Mouse (Mus musculus): ENCODE results near the gene Peli2.

- TF ChIP-seq CTCF (IDR thresholded peaks at IDR 0.05; ENCODE audit: control insufficient read depth, insufficient read depth, low read length) (no peak), POLR2A (IDR thresholded peaks at IDR 0.05; ENCODE audit: borderline replicate concordance, control insufficient read depth, low read depth, low read length) (no peak)
These were observed 166.3 kb downstream of the Peli2 start for GRCm38 (mm10) chr14:48286949-48287348.

Measured in bone marrow, adult 2 months (tissue).